Mouse (Mus musculus) induced T-regulatory cell, adult 2 months (primary cell): ENCODE data around the gene Hdac11.
"Not testable (repeated sequence)": the region's sequence is repeated elsewhere in the genome, so short reads cannot be mapped to it uniquely, and the experiment has no call there.

Experiments used
- DNase-seq: peaks from one replicate; pipeline ENCODE4 v3.0.0-alpha.2; 2012; ENCODE audit warnings: low read depth

Hdac11 gene

GRCm38 (mm10) chr6:91156554-91157236, at the start of gene Hdac11:
TSS of gene Hdac11 (plus strand) at chr6:91156665.
- peak; percentile 70 for DNase-seq

GRCm38 (mm10) chr6:91108301-91108916, 48.1 kb upstream of the Hdac11 start:
- peak; percentile 58 for DNase-seq

- peak; percentile 70 for DNase-seq
These were observed 47.5 kb upstream of the Hdac11 start for GRCm38 (mm10) chr6:91108917-91109450.

DNA sequence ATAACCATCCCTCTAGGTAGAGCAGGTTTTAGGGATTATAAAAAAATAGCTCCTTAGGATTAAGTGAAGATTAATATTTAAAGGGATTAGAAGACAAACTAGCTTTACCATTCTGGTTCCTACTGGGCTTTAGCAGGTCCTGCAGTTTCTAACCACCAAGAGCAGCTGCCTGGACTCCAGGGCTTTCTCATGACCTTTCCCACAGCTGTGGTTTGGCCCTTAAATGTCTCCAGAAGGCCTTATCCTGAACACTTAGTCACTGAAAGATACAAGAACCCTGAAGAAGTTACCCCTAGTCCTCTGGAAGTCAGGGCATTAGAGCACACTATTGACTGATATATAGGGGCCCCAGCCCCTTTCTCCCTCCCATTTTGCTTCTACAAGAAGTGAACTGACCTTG, 47.0 kb upstream of the Hdac11 start:
- peak; percentile 49 for DNase-seq

GRCm38 (mm10) chr6:91110323-91111020, 46.0 kb upstream of the Hdac11 start:
- peak; percentile 80 for DNase-seq

DNA sequence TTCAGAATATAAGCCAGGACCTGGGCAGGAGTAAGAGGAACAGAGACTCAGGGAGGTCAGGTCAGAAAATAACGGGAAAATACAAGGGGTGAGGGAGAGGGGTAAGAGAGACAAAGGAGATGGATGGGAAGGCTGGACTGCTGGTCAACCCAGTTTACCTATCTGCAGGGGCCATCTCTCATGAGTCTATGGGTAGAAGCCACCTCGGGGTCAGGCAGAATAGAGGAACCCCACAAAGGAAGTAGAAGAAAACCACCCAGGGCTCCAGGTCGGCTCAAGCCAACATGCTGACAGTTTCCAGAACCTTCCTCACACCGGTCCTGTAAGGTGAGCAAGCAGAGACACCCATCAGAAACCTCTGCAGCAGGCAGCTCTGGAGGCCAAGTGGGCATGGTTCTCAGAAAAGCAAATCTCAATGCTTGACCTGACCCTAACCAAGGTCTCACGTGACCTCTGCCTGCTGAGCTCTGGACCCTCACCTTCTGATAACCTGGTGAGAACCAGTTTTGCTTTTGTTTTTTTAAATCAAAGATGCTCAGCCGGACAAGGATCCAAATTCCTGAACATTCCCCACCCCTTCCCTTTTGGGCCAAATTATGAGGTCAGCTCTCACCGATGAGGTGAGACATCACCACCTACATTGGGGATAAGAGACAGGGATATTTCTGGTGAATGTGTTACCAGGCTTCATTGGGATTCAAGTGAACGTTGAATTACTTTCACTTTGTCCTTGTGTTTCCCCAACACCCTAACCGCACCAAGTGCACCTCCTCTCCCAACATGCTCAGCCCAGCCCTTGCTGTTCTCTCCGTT, 45.1 kb upstream of the Hdac11 start:
- peak; percentile 76 for DNase-seq

DNA sequence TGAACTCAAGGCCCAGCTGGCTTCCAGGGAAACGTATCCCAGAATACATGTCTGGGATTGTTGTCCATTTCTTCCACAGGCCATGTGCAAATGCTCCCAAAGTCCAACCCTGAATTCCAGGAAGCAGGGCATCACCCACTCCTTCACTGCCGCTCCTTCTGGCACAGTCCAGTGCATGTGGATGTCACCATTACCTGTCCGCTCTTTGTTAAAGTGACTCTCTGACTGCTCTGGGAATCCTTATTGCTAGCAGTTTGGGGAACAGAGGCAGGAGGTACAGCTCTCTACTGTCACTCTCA, 44.6 kb upstream of the Hdac11 start:
- DNase-seq, result no peak

- DNase-seq, result peak; percentile 85
These were observed 41.7 kb upstream of the Hdac11 start for GRCm38 (mm10) chr6:91114716-91115115.

DNA sequence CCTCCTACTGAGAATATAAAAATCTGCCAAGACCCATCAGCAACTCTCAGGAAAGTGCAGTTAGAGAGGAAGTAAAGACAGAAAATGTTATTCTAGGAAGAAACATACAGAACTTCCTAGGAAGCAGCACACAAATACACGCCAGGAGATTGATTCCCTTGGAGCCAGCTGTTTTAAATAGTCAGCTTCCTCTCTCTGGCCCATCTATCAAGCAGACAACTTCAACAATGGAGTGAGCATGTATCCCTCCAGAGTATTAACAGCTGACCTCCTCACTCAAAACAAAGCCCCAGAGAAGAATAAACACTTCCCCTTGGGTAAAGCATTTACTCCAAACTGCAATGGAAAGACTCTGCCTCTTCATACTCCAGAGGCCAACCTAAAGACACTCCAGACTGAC, 41.3 kb upstream of the Hdac11 start:
- no peak for DNase-seq

GRCm38 (mm10) chr6:91115863-91116243, 40.6 kb upstream of the Hdac11 start:
- no peak for DNase-seq

GRCm38 (mm10) chr6:91116244-91117145, 40.0 kb upstream of the Hdac11 start, which contains the start of gene Nup210:
TSS of gene Nup210 (minus strand) at chr6:91116829.
- peak; percentile 95 for DNase-seq

- DNase-seq, result no peak
These were observed 39.3 kb upstream of the Hdac11 start for GRCm38 (mm10) chr6:91117149-91117548.

- no peak for DNase-seq
These were observed 37.9 kb upstream of the Hdac11 start for GRCm38 (mm10) chr6:91118526-91118925.

DNA sequence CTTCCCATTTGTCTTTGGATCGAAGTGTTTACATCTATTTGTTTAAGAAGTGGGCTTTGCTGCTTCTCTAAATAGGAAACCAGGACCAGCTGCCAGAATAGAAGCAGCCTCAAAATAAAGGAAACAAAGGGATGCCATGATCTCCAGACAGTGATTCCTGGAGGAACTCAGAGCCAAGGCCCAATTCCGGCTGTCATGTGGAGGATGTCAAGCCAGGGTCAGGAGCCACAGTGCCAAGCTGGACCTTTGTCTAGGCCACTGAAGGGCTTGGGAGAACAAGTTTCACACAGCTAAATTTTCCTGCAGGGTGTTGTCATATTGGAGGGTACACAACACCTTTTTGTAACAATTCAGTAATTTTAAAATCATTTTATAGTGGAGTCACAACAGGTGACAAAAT, 36.3 kb upstream of the Hdac11 start:
- no peak for DNase-seq

- DNase-seq, result not testable (repeated sequence)
These were observed 35.4 kb upstream of the Hdac11 start for GRCm38 (mm10) chr6:91121089-91121488.

- peak; percentile 69 for DNase-seq
These were observed 33.0 kb upstream of the Hdac11 start for GRCm38 (mm10) chr6:91123453-91123852.

DNA sequence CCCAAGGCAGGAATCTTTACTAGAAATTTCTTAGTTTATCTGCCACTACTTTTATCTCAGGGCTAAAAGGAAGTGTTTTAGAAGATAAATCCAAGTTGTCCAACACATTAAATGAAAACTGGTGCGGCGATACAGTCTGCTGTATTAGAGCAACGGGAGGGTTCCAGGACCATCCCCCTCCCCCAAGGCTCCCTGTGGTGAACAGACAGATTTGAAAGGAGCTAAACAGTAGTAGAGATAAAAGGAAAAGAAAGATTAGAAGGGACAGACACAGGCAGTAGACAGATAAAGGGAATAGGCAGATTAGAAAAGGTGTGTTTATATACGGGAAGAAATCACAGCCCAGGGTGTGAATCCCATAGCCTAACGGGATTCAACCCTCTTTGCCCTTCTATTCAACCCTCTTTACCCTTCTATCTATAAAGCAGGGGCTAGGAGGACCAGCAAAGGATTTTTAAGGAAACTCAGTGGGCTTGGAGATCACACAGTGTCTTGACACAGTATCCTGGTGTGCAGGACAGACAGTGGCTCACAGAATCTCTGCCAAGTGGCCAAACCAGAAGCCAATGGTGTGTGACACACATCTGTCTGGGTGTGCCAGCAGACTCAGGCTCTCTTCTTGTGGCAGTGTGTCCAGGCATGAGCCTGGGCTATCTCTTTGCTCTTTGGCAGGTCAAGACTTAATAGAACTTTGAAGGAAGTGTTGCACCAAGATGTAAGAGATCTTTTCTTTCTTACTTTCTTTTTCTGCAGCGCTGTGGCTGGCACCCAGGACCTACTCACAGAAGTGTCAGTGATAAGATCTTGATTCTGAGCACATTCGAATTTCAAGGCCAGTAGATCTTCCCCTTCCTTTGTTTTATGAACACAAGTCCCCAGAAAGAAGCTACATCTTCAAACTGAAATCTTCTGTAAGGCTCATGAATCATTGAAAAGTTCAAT, 31.9 kb upstream of the Hdac11 start:
- peak; percentile 75 for DNase-seq

DNA sequence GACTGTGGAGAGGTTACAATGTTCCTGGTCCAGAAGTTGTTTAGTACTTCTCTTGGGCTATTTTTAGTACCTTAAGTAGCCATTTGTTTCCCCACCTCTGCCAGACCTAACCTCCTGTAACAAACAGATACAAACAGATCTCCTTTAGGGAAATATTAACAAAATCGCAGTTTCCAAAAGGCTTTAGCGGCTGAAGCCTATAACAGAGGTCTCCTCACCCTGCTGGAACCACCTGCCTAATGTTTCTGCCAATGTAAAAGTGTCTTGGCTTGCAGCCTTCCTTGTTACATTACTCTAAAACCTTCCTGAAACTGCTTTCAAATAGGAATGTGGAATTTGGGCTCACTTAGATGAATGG, 31.3 kb upstream of the Hdac11 start:
- no peak for DNase-seq

GRCm38 (mm10) chr6:91128996-91129395, 27.5 kb upstream of the Hdac11 start:
- peak; percentile 66 for DNase-seq

GRCm38 (mm10) chr6:91130856-91131255, 25.6 kb upstream of the Hdac11 start:
- no peak for DNase-seq
